Mouse (Mus musculus): ENCODE measurements at regions not wholly inside any gene's neighbourhood (a gene's known extent, or its start where the extent isn't known, plus 50 kb on each side); places are given as distances from the start of the nearest gene placed in this dataset.

- TF ChIP-seq EP300 (IDR thresholded peaks at IDR 0.05) (no peak), CTCF (IDR thresholded peaks at IDR 0.05) (no peak)
Observed at GRCm38 (mm10) chr1:16760951-16761350, 667.8 kb upstream of the 4930444P10Rik start.
